In the genomic region with DNA sequence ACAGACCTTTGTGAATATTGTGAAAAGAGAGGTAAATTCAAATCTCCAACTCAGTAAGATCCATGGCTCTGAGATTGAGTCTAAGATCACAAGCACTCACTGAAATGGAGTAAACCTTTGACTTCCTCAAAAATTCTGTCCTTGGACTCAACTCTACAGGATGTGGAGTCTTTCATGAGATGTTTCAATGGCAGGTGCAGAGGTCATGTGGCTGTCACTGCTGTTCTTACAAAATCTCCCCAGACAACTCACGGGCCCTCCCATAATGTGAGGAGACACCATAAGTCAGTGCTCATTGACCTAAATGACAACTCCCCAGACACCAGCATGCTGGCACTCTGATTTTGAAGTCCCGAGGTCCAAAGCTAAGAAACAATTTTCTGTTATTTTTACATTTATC, we compare ENCODE assay signal across 6 mouse cellular contexts.
DNase-seq lines count a peak whose midpoint lies in the region; ATAC-seq lines count a peak whose summit lies in the region.
"Not testable (repeated sequence)": the region's sequence is repeated elsewhere in the genome, so short reads cannot be mapped to it uniquely, and the experiment has no call there.

No protein-coding gene starts in this region.

- not testable (repeated sequence) for H3K9ac ChIP-seq in midbrain, embryonic 11.5 days (ENCODE audit: low read length)

- not testable (repeated sequence) for H3K27me3 ChIP-seq in midbrain, embryonic 11.5 days (ENCODE audit: control insufficient read depth, insufficient read depth, low read length)

- not testable (repeated sequence) for H3K4me1 ChIP-seq in midbrain, embryonic 11.5 days (ENCODE audit: control insufficient read depth, insufficient read depth, low read length)

- not testable (repeated sequence) for H3K4me2 ChIP-seq in midbrain, embryonic 11.5 days

- not testable (repeated sequence) for H3K9me3 ChIP-seq in midbrain, embryonic 11.5 days (ENCODE audit: control insufficient read depth, low read length)

- not testable (repeated sequence) for H3K4me3 ChIP-seq in midbrain, embryonic 11.5 days (ENCODE audit: low read depth, low read length)

- DNase-seq in midbrain, embryonic 11.5 days (ENCODE audit: low spot score, missing footprints): peak; percentile 41
- DNase-seq in thymus, postnatal 0 days (ENCODE audit: low spot score): peak; percentile 65
- peak; percentile 46 for DNase-seq in thymus, postnatal 25 days
- DNase-seq in thymus, postnatal 4 days: peak; percentile 43

- peak; percentile 60; the same call in 1 of the 2 replicates for ATAC-seq in common myeloid progenitor, adult 5-6 weeks (replicated peaks; ENCODE audit: low read depth, poor library complexity, severe bottlenecking)
- ATAC-seq in hematopoietic stem cell, adult 5-6 weeks (replicated peaks in 1 of 2; ENCODE audit: insufficient read depth in 1 of 2, low FRiP score in 2 of 2, low TSS enrichment in 1 of 2, low read depth in 1 of 2, poor library complexity in 2 of 2, severe bottlenecking in 2 of 2): peak; percentile 49 to 64; a peak in 2 of 4 replicates
- ATAC-seq in midbrain, embryonic 11.5 days (ENCODE audit: low FRiP score): not testable (repeated sequence)

- H3K27ac ChIP-seq in midbrain, embryonic 11.5 days (ENCODE audit: low read depth, low read length): not testable (repeated sequence)

- 72% methylated on average over 2 of the region's 2 CpGs for WGBS in midbrain, embryonic 11.5 days

- H3K36me3 ChIP-seq in midbrain, embryonic 11.5 days (ENCODE audit: control insufficient read depth, insufficient read depth, low read length): not testable (repeated sequence)
